Mouse (Mus musculus): ENCODE measurements around the gene Kank2. TPM values are rescaled to one million over a fixed set of nuclear protein-coding genes. Genes with fewer than 3 reads are reported as not detected.

The Kank2 gene
- total and polyA plus RNA-seq, 2 experiments from 2014 or later, result 10.3 to 78.5 TPM

DNA sequence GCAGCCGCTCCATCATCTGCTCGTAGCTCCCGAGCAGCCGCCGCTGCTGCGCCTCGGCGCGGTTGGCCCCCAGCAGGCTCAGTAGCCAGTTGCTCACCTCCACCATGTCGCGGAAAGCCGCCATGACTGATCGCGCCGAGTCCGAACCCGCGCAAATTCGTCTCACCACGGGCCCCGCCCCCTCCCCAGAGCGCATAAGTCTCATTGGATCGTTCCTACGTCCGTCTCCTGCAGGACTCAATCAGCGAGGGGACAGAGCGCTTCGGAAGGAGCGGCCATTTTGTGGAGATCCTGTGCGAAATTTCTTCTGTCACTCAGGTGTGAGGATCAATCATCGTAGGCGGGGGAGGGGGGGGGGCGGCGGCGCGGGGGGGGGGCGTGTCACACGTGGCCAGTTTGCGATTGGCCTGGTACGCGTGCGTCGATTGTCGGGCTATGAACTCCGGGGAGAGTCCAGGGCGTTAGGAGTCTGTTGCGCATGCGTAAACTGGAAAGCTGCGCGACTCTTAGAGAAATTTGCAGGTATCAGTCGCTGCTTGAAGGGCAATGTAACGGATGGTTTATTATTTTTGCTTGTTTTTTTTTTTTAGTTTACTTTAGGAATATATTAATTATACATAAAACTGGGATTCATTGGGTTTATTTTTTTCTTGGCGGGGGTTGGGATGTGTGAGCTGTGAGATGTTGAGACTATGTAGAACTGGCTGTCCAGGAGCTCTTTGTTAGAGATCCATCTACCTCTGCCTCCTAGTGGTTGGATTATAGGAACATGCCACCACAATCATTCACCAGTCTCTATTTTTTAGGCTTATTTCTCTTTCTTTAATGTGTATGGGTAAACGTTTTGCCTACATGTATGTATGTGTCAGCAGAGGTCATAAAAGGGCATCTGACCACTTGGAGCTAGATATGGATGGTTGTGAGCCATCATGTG, 38.1 kb downstream of the Kank2 start, which contains the start of gene Spc24:
Spc24 (minus strand) TSS at position 149 of the 934 bp plus-strand sequence.
- TF ChIP-seq EP300 (IDR thresholded peaks at IDR 0.05; ENCODE audit: low read depth), result no peak
- peak; percentile 51 for TF ChIP-seq CTCF (IDR thresholded peaks at IDR 0.05; ENCODE audit: low read depth)
- Histone ChIP-seq H3K4me2 (ENCODE audit: low read depth, low read length) (peak within 1 kb of the TSS; percentile 97), H3K36me3 (replicated peaks; ENCODE audit: control insufficient read depth, insufficient read depth, low read length) (peaks cover 5% of the 10 kb centered on the region; the same call in 1 of the 2 replicates), H3K4me1 (ENCODE audit: control insufficient read depth, insufficient read depth) (peaks cover 23% of the 10 kb centered on the region; the same call in 1 of the 2 replicates), H3K9me3 (replicated peaks; ENCODE audit: control insufficient read depth, low read length) (no peaks in the 10 kb centered on the region), H3K27ac (ENCODE audit: low read depth) (peak within 1 kb of the TSS; percentile 69), H3K27me3 (ENCODE audit: control insufficient read depth, insufficient read depth, low read length) (no peaks in the 10 kb centered on the region), H3K4me3 (ENCODE audit: low read depth, low read length) (peak within 1 kb of the TSS; percentile 80), H3K9ac (replicated peaks; ENCODE audit: low read depth, low read length) (peak within 1 kb of the TSS; percentile 65)
- WGBS, result under 1% methylated on average over 54 of the region's 54 CpGs
- ATAC-seq (ENCODE audit: insufficient read depth, low read depth) (peak; percentile 94), DNase-seq (ENCODE audit: low spot score) (peak; percentile 96)

DNA sequence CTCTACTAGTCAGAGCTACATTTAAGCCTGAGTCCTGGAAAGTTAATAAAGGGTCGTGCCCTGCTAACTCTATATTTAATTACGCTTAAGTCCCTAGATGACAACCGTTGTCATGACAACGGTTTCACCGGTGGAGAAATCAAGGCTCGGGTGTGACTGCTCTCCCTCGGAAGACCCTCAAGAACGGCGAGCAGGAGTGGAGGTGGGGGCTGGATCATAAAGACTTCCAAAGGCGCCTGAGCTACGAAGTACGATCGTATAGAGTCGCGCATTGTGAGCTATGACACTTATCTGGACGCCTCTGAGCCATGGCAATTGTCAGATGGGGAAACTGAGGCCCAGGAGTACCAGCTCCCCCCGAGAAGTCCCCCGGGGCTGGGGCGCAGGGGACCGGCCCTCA, 38.8 kb downstream of the Kank2 start:
- Histone ChIP-seq H3K27ac (ENCODE audit: low read depth) (no peak overlapping the region), H3K36me3 (replicated peaks; ENCODE audit: control insufficient read depth, insufficient read depth, low read length) (peaks cover 5% of the 10 kb centered on the region; the same call in 1 of the 2 replicates), H3K4me3 (ENCODE audit: low read depth, low read length) (peak overlapping the region; percentile 80), H3K4me1 (ENCODE audit: control insufficient read depth, insufficient read depth) (peaks cover 28% of the 10 kb centered on the region), H3K9ac (replicated peaks; ENCODE audit: low read depth, low read length) (peak overlapping the region; percentile 65), H3K27me3 (ENCODE audit: control insufficient read depth, insufficient read depth, low read length) (no peaks in the 10 kb centered on the region), H3K4me2 (ENCODE audit: low read depth, low read length) (peak overlapping the region; percentile 97), H3K9me3 (replicated peaks; ENCODE audit: control insufficient read depth, low read length) (no peaks in the 10 kb centered on the region)
- ATAC-seq (ENCODE audit: insufficient read depth, low read depth), result no peak
- TF ChIP-seq EP300 (IDR thresholded peaks at IDR 0.05; ENCODE audit: low read depth), result no peak
- no peak for TF ChIP-seq CTCF (IDR thresholded peaks at IDR 0.05; ENCODE audit: low read depth)
- DNase-seq (ENCODE audit: low spot score), result no peak
- WGBS, result under 1% methylated on average over 20 of the region's 20 CpGs

DNA sequence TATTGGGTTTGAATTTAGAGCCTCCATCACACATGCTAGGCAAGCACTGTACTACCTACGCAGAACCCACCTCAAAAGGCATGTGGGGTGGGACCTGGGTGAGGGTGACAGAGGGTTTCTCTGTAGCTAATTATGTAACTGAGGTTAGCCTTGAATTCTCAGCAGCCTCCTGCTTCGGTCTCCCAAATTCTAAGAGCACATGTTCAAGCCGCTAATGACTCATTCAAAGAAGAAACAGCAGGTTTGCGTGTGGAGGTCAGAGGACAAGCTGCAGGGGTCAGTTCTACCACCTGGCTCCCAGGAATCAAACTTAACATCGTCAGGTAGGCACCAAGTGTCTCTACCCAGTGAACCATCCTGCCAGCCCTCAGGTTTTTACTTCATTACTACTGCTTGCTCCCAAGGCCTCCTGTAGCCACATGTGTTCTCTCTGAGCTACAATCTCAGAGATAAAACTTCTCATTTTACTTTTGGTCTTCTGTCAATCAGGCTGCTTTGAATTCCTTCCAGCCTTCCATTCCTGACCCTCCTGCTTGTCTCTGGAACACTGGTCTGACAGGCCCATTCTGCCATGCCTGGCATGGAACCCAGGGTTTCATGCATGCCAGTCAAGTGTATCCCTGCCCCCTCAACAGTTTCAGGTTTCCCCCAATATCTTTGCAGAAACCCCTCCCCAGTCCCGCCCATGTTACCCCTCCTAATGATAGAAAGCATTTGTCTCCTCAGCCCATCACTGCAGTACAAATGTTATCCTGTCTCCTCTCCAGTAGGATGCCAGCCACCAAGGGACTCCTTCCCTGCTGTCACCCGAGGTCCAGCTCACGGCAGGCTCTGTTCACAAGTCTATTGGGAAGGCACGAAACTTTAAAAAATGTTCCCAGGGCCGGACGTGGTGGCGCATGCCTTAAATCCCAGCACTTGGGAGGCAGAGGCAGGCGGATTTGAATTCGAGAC, 39.7 kb downstream of the Kank2 start:
- peak overlapping the region; percentile 80 for H3K4me3 ChIP-seq (ENCODE audit: low read depth, low read length)
- no peak for TF ChIP-seq CTCF (IDR thresholded peaks at IDR 0.05; ENCODE audit: low read depth)
- no peak for TF ChIP-seq EP300 (IDR thresholded peaks at IDR 0.05; ENCODE audit: low read depth)
- DNase-seq (ENCODE audit: low spot score) (no peak), ATAC-seq (ENCODE audit: insufficient read depth, low read depth) (no peak)
- 51% methylated on average over 14 of the region's 14 CpGs for WGBS
- no peak overlapping the region for H3K27ac ChIP-seq (ENCODE audit: low read depth)
- H3K36me3 ChIP-seq (replicated peaks; ENCODE audit: control insufficient read depth, insufficient read depth, low read length), result peaks cover 5% of the 10 kb centered on the region; the same call in 1 of the 2 replicates
- H3K9ac ChIP-seq (replicated peaks; ENCODE audit: low read depth, low read length), result peak overlapping the region; percentile 65; the same call in 1 of the 2 replicates
- no peaks in the 10 kb centered on the region for H3K27me3 ChIP-seq (ENCODE audit: control insufficient read depth, insufficient read depth, low read length)
- H3K4me1 ChIP-seq (ENCODE audit: control insufficient read depth, insufficient read depth), result peaks cover 37% of the 10 kb centered on the region
- no peaks in the 10 kb centered on the region for H3K9me3 ChIP-seq (replicated peaks; ENCODE audit: control insufficient read depth, low read length)
- H3K4me2 ChIP-seq (ENCODE audit: low read depth, low read length), result peak overlapping the region; percentile 97

DNA sequence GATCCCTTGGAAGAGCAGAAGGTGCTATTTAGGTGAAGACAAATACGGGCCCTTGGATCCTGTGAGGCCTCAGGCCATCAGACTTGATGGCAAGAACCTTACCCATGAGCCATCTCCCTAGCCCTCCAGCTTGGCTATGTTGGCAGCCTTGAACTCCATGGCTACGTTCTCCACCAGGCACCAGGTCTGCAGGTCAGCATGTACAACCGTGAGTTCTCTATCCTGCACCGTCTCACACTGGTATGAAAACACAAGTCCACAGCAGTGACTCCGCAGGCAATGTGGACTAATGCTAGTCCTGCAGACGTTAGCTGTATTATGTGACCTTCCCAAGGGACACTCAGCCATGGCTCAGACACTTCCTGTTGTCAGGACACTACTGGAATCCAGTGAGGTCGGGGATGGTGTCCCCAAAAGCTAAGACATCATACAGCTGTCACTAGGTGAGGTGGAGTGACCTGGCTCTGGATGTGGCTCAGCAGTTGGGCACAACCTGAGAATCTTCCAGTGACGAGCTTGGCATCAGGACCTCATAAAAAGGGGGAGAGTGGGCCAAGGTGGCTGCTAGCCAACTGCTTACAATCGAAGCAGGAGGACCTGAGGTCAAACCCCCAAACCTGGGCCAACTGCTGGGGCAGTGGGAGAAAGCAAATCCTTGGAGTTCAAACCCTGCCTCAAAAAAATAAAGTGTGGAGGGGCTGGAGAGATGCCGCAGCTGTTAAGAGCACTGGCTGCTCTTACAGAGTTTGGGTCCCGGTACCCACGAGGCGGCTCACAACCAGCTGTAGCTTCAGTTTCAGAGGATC, 43.8 kb downstream of the Kank2 start:
- peaks cover 41% of the 10 kb centered on the region for H3K4me1 ChIP-seq (ENCODE audit: control insufficient read depth, insufficient read depth)
- H3K4me3 ChIP-seq (ENCODE audit: low read depth, low read length), result no peak overlapping the region
- ATAC-seq (ENCODE audit: insufficient read depth, low read depth), result 0 out of 2 replicates have a peak, but pooled peaks have one; percentile 12
- peaks cover 5% of the 10 kb centered on the region; the same call in 1 of the 2 replicates for H3K36me3 ChIP-seq (replicated peaks; ENCODE audit: control insufficient read depth, insufficient read depth, low read length)
- WGBS, result 55% methylated on average over 13 of the region's 13 CpGs
- peak; percentile 24 for DNase-seq (ENCODE audit: low spot score)
- H3K27me3 ChIP-seq (ENCODE audit: control insufficient read depth, insufficient read depth, low read length), result no peaks in the 10 kb centered on the region
- no peak overlapping the region; the same call in 1 of the 2 replicates for H3K9ac ChIP-seq (replicated peaks; ENCODE audit: low read depth, low read length)
- no peaks in the 10 kb centered on the region for H3K9me3 ChIP-seq (replicated peaks; ENCODE audit: control insufficient read depth, low read length)
- peak overlapping the region; percentile 69 for H3K27ac ChIP-seq (ENCODE audit: low read depth)
- H3K4me2 ChIP-seq (ENCODE audit: low read depth, low read length), result no peak overlapping the region
- TF ChIP-seq CTCF (IDR thresholded peaks at IDR 0.05; ENCODE audit: low read depth), result no peak
